Mouse (Mus musculus): ENCODE data around the gene Cdc42ep3. TPM values are rescaled to one million over a fixed set of nuclear protein-coding genes. Genes with fewer than 3 reads are reported as not detected.

The Cdc42ep3 gene
- polyA plus RNA-seq, 1 experiment from 2014 or later, result 44.0 TPM

- Histone ChIP-seq H3K27me3 (replicated peaks; ENCODE audit: control insufficient read depth, insufficient read depth, low read length) (no peaks in the 10 kb centered on the region), H3K4me2 (ENCODE audit: low read length) (no peak overlapping the region), H3K27ac (ENCODE audit: low read depth, low read length) (no peak overlapping the region), H3K36me3 (ENCODE audit: control insufficient read depth, insufficient read depth, low read length) (no peaks in the 10 kb centered on the region), H3K4me3 (ENCODE audit: low read length) (no peak overlapping the region), H3K4me1 (ENCODE audit: control insufficient read depth, insufficient read depth, low read depth, low read length) (no peaks in the 10 kb centered on the region), H3K9me3 (ENCODE audit: control insufficient read depth, low read length) (no peaks in the 10 kb centered on the region), H3K9ac (ENCODE audit: low read depth, low read length) (no peak overlapping the region)
- 70% methylated on average over 5 of the region's 5 CpGs for WGBS
- ATAC-seq, result no peak
These were observed 18.1 kb upstream of the Cdc42ep3 start for GRCm38 (mm10) chr17:79372973-79373372.

DNA sequence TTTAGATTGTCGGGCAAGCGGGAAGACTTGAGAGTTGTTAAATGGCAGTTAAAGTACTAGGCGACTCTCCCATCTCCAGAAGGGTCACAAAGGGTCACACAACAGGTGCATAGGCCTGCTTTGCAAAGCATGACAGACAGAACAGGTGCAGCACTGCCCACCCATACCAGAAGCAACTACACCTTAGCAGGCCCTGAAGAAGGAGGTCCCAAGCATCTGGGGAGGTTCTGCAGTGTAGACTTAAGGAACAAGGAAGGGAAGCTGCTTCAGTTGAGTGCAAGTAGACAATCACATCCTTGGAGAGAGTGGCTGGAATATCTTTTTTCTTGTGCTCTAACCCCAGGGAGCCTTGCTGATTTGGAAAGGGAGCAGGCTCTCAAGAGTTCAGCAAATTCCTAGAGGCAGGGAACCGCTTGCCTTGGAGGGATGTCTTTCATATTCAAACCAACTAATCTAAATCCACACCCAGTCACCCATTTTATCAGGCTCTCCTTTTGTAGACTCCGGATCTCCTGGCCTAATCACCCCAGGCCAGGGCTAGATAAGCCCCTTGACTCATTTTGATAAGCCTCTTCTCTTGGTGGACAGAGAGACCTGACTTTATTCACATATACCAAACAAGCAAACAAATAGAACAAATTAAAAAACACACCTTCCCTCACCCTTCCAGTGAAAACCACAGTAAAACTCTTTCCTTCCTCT lies 10.0 kb upstream of the Cdc42ep3 start:
- Histone ChIP-seq H3K4me2 (ENCODE audit: low read length) (no peak overlapping the region), H3K9me3 (ENCODE audit: control insufficient read depth, low read length) (no peaks in the 10 kb centered on the region), H3K4me3 (ENCODE audit: low read length) (no peak overlapping the region), H3K27ac (ENCODE audit: low read depth, low read length) (no peak overlapping the region), H3K4me1 (ENCODE audit: control insufficient read depth, insufficient read depth, low read depth, low read length) (no peaks in the 10 kb centered on the region), H3K27me3 (replicated peaks; ENCODE audit: control insufficient read depth, insufficient read depth, low read length) (no peaks in the 10 kb centered on the region), H3K9ac (ENCODE audit: low read depth, low read length) (no peak overlapping the region), H3K36me3 (ENCODE audit: control insufficient read depth, insufficient read depth, low read length) (no peaks in the 10 kb centered on the region)
- ATAC-seq, result no peak
- WGBS, result 44% methylated on average over 5 of the region's 5 CpGs

- H3K9me3 ChIP-seq (ENCODE audit: control insufficient read depth, low read length), result no peaks in the 10 kb centered on the region
- WGBS, result 12% methylated on average over 24 of the region's 24 CpGs
- no peaks in the 10 kb centered on the region for H3K27me3 ChIP-seq (replicated peaks; ENCODE audit: control insufficient read depth, insufficient read depth, low read length)
- peak overlapping the region; percentile 94 for H3K27ac ChIP-seq (ENCODE audit: low read depth, low read length)
- H3K4me3 ChIP-seq (ENCODE audit: low read length), result peak overlapping the region; percentile 77
- H3K4me1 ChIP-seq (ENCODE audit: control insufficient read depth, insufficient read depth, low read depth, low read length), result peaks cover 14% of the 10 kb centered on the region
- H3K36me3 ChIP-seq (ENCODE audit: control insufficient read depth, insufficient read depth, low read length), result no peaks in the 10 kb centered on the region
- peak; percentile 35 for ATAC-seq
- H3K9ac ChIP-seq (ENCODE audit: low read depth, low read length), result peak overlapping the region; percentile 95
- H3K4me2 ChIP-seq (ENCODE audit: low read length), result peak overlapping the region; percentile 94
These were observed 1.2 kb upstream of the Cdc42ep3 start for GRCm38 (mm10) chr17:79356071-79356601.

GRCm38 (mm10) chr17:79355271-79355991 lies 540 bp upstream of the Cdc42ep3 start:
- Histone ChIP-seq H3K4me3 (ENCODE audit: low read length) (peak overlapping the region; percentile 77), H3K36me3 (ENCODE audit: control insufficient read depth, insufficient read depth, low read length) (no peaks in the 10 kb centered on the region), H3K27ac (ENCODE audit: low read depth, low read length) (peak overlapping the region; percentile 94), H3K4me2 (ENCODE audit: low read length) (peak overlapping the region; percentile 94), H3K9me3 (ENCODE audit: control insufficient read depth, low read length) (no peaks in the 10 kb centered on the region), H3K4me1 (ENCODE audit: control insufficient read depth, insufficient read depth, low read depth, low read length) (peaks cover 14% of the 10 kb centered on the region), H3K27me3 (replicated peaks; ENCODE audit: control insufficient read depth, insufficient read depth, low read length) (no peaks in the 10 kb centered on the region), H3K9ac (ENCODE audit: low read depth, low read length) (peak overlapping the region; percentile 95)
- under 1% methylated on average over 56 of the region's 59 CpGs for WGBS
- peak; percentile 79 for ATAC-seq

GRCm38 (mm10) chr17:79354174-79354443 lies 782 bp downstream of the Cdc42ep3 start:
- Histone ChIP-seq H3K36me3 (ENCODE audit: control insufficient read depth, insufficient read depth, low read length) (no peaks in the 10 kb centered on the region), H3K9me3 (ENCODE audit: control insufficient read depth, low read length) (no peaks in the 10 kb centered on the region), H3K9ac (ENCODE audit: low read depth, low read length) (peak overlapping the region; percentile 95), H3K27ac (ENCODE audit: low read depth, low read length) (peak overlapping the region; percentile 94), H3K4me2 (ENCODE audit: low read length) (peak overlapping the region; percentile 94), H3K27me3 (replicated peaks; ENCODE audit: control insufficient read depth, insufficient read depth, low read length) (no peaks in the 10 kb centered on the region), H3K4me1 (ENCODE audit: control insufficient read depth, insufficient read depth, low read depth, low read length) (peaks cover 18% of the 10 kb centered on the region), H3K4me3 (ENCODE audit: low read length) (peak overlapping the region; percentile 77)
- ATAC-seq, result no peak
- WGBS, result 2% methylated on average over 6 of the region's 6 CpGs

- Histone ChIP-seq H3K36me3 (ENCODE audit: control insufficient read depth, insufficient read depth, low read length) (no peaks in the 10 kb centered on the region), H3K4me1 (ENCODE audit: control insufficient read depth, insufficient read depth, low read depth, low read length) (peaks cover 18% of the 10 kb centered on the region), H3K9ac (ENCODE audit: low read depth, low read length) (peak overlapping the region; percentile 95), H3K9me3 (ENCODE audit: control insufficient read depth, low read length) (no peaks in the 10 kb centered on the region), H3K27me3 (replicated peaks; ENCODE audit: control insufficient read depth, insufficient read depth, low read length) (no peaks in the 10 kb centered on the region), H3K4me2 (ENCODE audit: low read length) (peak overlapping the region; percentile 94), H3K4me3 (ENCODE audit: low read length) (peak overlapping the region; percentile 77), H3K27ac (ENCODE audit: low read depth, low read length) (peak overlapping the region; percentile 94)
- ATAC-seq, result no peak
- WGBS, result 4% methylated on average over 16 of the region's 16 CpGs
These were observed 1.3 kb downstream of the Cdc42ep3 start for GRCm38 (mm10) chr17:79353446-79354173.

DNA sequence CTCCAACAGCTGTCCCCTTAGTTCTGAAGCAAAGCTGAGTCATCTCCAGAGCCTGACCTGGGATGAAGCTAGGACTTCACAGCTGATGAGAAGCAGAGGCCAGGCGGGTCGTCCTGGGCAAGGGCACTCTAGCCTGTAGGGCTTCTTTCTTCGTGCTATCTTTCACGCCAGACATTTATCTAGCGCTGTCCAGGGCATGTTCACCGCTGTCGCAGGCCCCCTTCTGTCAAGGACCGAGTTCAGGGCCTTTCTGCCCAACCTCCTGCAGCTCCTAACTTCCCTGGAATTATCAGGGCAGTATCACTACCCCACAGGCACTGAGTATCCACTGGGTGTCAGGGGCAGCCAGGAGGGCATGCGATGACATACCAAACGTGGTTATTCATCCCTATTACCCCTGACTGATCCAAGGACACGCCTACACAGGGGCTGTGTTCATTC lies 4.1 kb downstream of the Cdc42ep3 start:
- Histone ChIP-seq H3K4me3 (ENCODE audit: low read length) (no peak overlapping the region), H3K9me3 (ENCODE audit: control insufficient read depth, low read length) (no peaks in the 10 kb centered on the region), H3K36me3 (ENCODE audit: control insufficient read depth, insufficient read depth, low read length) (no peaks in the 10 kb centered on the region), H3K27ac (ENCODE audit: low read depth, low read length) (no peak overlapping the region), H3K27me3 (replicated peaks; ENCODE audit: control insufficient read depth, insufficient read depth, low read length) (no peaks in the 10 kb centered on the region), H3K4me2 (ENCODE audit: low read length) (no peak overlapping the region), H3K4me1 (ENCODE audit: control insufficient read depth, insufficient read depth, low read depth, low read length) (peaks cover 18% of the 10 kb centered on the region), H3K9ac (ENCODE audit: low read depth, low read length) (no peak overlapping the region)
- ATAC-seq, result no peak
- WGBS, result 75% methylated on average over 11 of the region's 11 CpGs

- Histone ChIP-seq H3K36me3 (ENCODE audit: control insufficient read depth, insufficient read depth, low read length) (no peaks in the 10 kb centered on the region), H3K4me1 (ENCODE audit: control insufficient read depth, insufficient read depth, low read depth, low read length) (peaks cover 18% of the 10 kb centered on the region), H3K27me3 (replicated peaks; ENCODE audit: control insufficient read depth, insufficient read depth, low read length) (no peaks in the 10 kb centered on the region), H3K4me3 (ENCODE audit: low read length) (no peak overlapping the region), H3K9ac (ENCODE audit: low read depth, low read length) (no peak overlapping the region), H3K27ac (ENCODE audit: low read depth, low read length) (no peak overlapping the region), H3K9me3 (ENCODE audit: control insufficient read depth, low read length) (no peaks in the 10 kb centered on the region), H3K4me2 (ENCODE audit: low read length) (no peak overlapping the region)
- ATAC-seq, result no peak
- 62% methylated on average over 4 of the region's 4 CpGs for WGBS
These were observed 5.5 kb downstream of the Cdc42ep3 start for GRCm38 (mm10) chr17:79349371-79349770.
